Mouse (Mus musculus): Measurements from ENCODE around the gene Kcnj2. TPM values are rescaled to one million over a fixed set of nuclear protein-coding genes. Genes with fewer than 3 reads are reported as not detected.

Kcnj2 gene
- polyA plus RNA-seq (2014; fragmentation: Nextera tagmentation; extraction: Ambion mirVana): 0.45 and 0.75 TPM in 2 replicates

DNA sequence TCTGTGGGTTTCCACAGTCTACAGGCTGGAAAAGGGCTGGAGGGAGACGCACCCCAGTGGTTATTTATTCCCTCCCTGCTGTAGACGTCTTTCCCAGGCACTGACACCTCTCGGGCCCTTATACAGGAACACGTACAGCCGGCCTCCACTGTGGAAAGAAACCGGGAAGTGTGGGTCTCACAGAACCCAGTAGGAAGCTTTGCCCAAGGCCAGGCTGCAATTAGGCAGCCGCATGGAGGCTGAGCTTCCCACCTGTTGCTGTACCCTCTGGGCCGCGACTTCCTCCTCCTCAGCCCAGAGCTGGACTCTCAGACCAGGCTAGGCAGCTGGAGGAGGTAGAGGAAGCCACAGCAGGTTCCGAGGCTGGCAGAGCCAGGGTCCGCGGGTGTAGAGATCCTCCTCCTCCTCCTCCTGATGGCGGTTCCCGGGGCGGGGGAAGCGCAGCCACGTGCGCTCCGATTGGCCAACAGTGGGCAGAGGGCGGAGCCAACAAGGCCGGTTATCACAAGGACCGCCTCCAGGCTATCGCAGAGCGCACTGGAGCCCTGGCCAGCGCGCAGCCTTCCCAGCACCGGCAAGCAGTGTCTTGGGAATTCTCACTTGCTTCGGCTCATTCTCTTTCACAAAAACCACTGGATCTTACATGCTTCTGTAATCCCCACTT is at the start of gene Kcnj2:
Kcnj2 (plus strand) TSS at position 530 of the 664 bp plus-strand sequence.
- Histone ChIP-seq H3K4me2 (replicated peaks; ENCODE audit: low read depth, low read length) (peak within 1 kb of the TSS; percentile 98), H3K9me3 (ENCODE audit: control insufficient read depth, low read depth, low read length) (no peaks in the 10 kb centered on the region), H3K36me3 (ENCODE audit: control insufficient read depth, insufficient read depth, low read length) (no peaks in the 10 kb centered on the region), H3K9ac (replicated peaks; ENCODE audit: low read depth, low read length) (peak within 1 kb of the TSS; percentile 2; the same call in 1 of the 2 replicates), H3K4me1 (ENCODE audit: control insufficient read depth, insufficient read depth, low read length) (no peaks in the 10 kb centered on the region), H3K27me3 (ENCODE audit: control insufficient read depth, insufficient read depth, low read length) (no peaks in the 10 kb centered on the region), H3K27ac (ENCODE audit: low read length) (peak within 1 kb of the TSS; percentile 56; the same call in 1 of the 2 replicates), H3K4me3 (ENCODE audit: low read depth, low read length) (peak within 1 kb of the TSS; percentile 59)
- under 1% methylated on average over 25 of the region's 28 CpGs for WGBS
- ATAC-seq (ENCODE audit: insufficient number of reproducible peaks, insufficient read depth, low FRiP score, low read depth): peak; percentile 98

- H3K4me2 ChIP-seq (replicated peaks; ENCODE audit: low read depth, low read length): no peak overlapping the region
Measured at GRCm38 (mm10) chr11:111016206-111016605, 49.8 kb upstream of the Kcnj2 start.

GRCm38 (mm10) chr11:111020211-111020610 is 45.8 kb upstream of the Kcnj2 start:
- Histone ChIP-seq H3K4me3 (ENCODE audit: low read depth, low read length) (no peak overlapping the region), H3K27me3 (ENCODE audit: control insufficient read depth, insufficient read depth, low read length) (no peaks in the 10 kb centered on the region), H3K27ac (ENCODE audit: low read length) (no peak overlapping the region), H3K4me2 (replicated peaks; ENCODE audit: low read depth, low read length) (no peak overlapping the region), H3K4me1 (ENCODE audit: control insufficient read depth, insufficient read depth, low read length) (no peaks in the 10 kb centered on the region), H3K9me3 (ENCODE audit: control insufficient read depth, low read depth, low read length) (no peaks in the 10 kb centered on the region), H3K9ac (replicated peaks; ENCODE audit: low read depth, low read length) (no peak overlapping the region), H3K36me3 (ENCODE audit: control insufficient read depth, insufficient read depth, low read length) (no peaks in the 10 kb centered on the region)
- WGBS: 46% methylated on average over 2 of the region's 2 CpGs
- ATAC-seq (ENCODE audit: insufficient number of reproducible peaks, insufficient read depth, low FRiP score, low read depth): no peak

More at GRCm38 (mm10) chr11:111016206-111016605, 49.8 kb upstream of the Kcnj2 start:
- Histone ChIP-seq H3K9me3 (ENCODE audit: control insufficient read depth, low read depth, low read length) (no peaks in the 10 kb centered on the region), H3K36me3 (ENCODE audit: control insufficient read depth, insufficient read depth, low read length) (no peaks in the 10 kb centered on the region), H3K4me3 (ENCODE audit: low read depth, low read length) (no peak overlapping the region), H3K4me1 (ENCODE audit: control insufficient read depth, insufficient read depth, low read length) (no peaks in the 10 kb centered on the region), H3K27me3 (ENCODE audit: control insufficient read depth, insufficient read depth, low read length) (no peaks in the 10 kb centered on the region), H3K27ac (ENCODE audit: low read length) (no peak overlapping the region), H3K9ac (replicated peaks; ENCODE audit: low read depth, low read length) (no peak overlapping the region)
- WGBS: 91% methylated on average over 3 of the region's 3 CpGs
- ATAC-seq (ENCODE audit: insufficient number of reproducible peaks, insufficient read depth, low FRiP score, low read depth): no peak

- Histone ChIP-seq H3K4me1 (ENCODE audit: control insufficient read depth, insufficient read depth, low read length) (no peaks in the 10 kb centered on the region), H3K4me3 (ENCODE audit: low read depth, low read length) (no peak overlapping the region), H3K9ac (replicated peaks; ENCODE audit: low read depth, low read length) (no peak overlapping the region), H3K27ac (ENCODE audit: low read length) (no peak overlapping the region), H3K9me3 (ENCODE audit: control insufficient read depth, low read depth, low read length) (no peaks in the 10 kb centered on the region), H3K27me3 (ENCODE audit: control insufficient read depth, insufficient read depth, low read length) (no peaks in the 10 kb centered on the region), H3K36me3 (ENCODE audit: control insufficient read depth, insufficient read depth, low read length) (no peaks in the 10 kb centered on the region), H3K4me2 (replicated peaks; ENCODE audit: low read depth, low read length) (no peak overlapping the region)
- WGBS: 76% methylated on average over 8 of the region's 8 CpGs
- no peak for ATAC-seq (ENCODE audit: insufficient number of reproducible peaks, insufficient read depth, low FRiP score, low read depth)
Measured at GRCm38 (mm10) chr11:111022681-111023281, 43.2 kb upstream of the Kcnj2 start.

- no peak overlapping the region for H3K9ac ChIP-seq (replicated peaks; ENCODE audit: low read depth, low read length)
- H3K4me2 ChIP-seq (replicated peaks; ENCODE audit: low read depth, low read length): no peak overlapping the region
- H3K4me1 ChIP-seq (ENCODE audit: control insufficient read depth, insufficient read depth, low read length): no peaks in the 10 kb centered on the region
- no peak overlapping the region for H3K27ac ChIP-seq (ENCODE audit: low read length)
- no peaks in the 10 kb centered on the region for H3K27me3 ChIP-seq (ENCODE audit: control insufficient read depth, insufficient read depth, low read length)
- no peaks in the 10 kb centered on the region for H3K9me3 ChIP-seq (ENCODE audit: control insufficient read depth, low read depth, low read length)
- no peaks in the 10 kb centered on the region for H3K36me3 ChIP-seq (ENCODE audit: control insufficient read depth, insufficient read depth, low read length)
- ATAC-seq (ENCODE audit: insufficient number of reproducible peaks, insufficient read depth, low FRiP score, low read depth): no peak
- WGBS: 46% methylated on average over 5 of the region's 5 CpGs
- no peak overlapping the region for H3K4me3 ChIP-seq (ENCODE audit: low read depth, low read length)
Measured at GRCm38 (mm10) chr11:111042175-111042574, 23.8 kb upstream of the Kcnj2 start.

DNA sequence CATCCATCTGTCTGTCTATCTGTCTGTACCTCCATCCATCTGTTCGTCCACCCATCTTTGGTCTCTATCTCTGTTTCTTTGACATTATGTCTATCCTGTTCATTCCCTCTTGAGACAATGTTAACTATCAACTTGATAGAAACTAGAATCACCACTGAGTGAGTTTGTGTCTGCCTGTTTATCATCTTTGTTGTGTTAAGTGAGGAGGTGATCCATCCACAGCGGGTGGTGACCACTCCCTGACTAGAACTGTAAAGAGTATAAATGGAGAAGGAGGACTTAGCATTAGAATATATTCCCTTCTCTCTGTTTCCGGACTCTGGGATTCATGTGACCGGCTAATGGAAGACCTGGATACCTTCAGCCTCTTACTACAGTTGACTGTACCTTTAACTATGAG is 22.7 kb upstream of the Kcnj2 start:
- WGBS: 93% methylated on average over 4 of the region's 4 CpGs

GRCm38 (mm10) chr11:111054252-111054651 is 11.7 kb upstream of the Kcnj2 start:
- Histone ChIP-seq H3K27ac (ENCODE audit: low read length) (no peak overlapping the region), H3K9ac (replicated peaks; ENCODE audit: low read depth, low read length) (no peak overlapping the region), H3K9me3 (ENCODE audit: control insufficient read depth, low read depth, low read length) (no peaks in the 10 kb centered on the region), H3K4me2 (replicated peaks; ENCODE audit: low read depth, low read length) (no peak overlapping the region), H3K36me3 (ENCODE audit: control insufficient read depth, insufficient read depth, low read length) (no peaks in the 10 kb centered on the region), H3K4me1 (ENCODE audit: control insufficient read depth, insufficient read depth, low read length) (no peaks in the 10 kb centered on the region), H3K4me3 (ENCODE audit: low read depth, low read length) (no peak overlapping the region), H3K27me3 (ENCODE audit: control insufficient read depth, insufficient read depth, low read length) (no peaks in the 10 kb centered on the region)
- no peak for ATAC-seq (ENCODE audit: insufficient number of reproducible peaks, insufficient read depth, low FRiP score, low read depth)
- WGBS: 86% methylated on average over 3 of the region's 3 CpGs

More for the DNA sequence above, 22.7 kb upstream of the Kcnj2 start:
- H3K36me3 ChIP-seq (ENCODE audit: control insufficient read depth, insufficient read depth, low read length): no peaks in the 10 kb centered on the region
- H3K9me3 ChIP-seq (ENCODE audit: control insufficient read depth, low read depth, low read length): no peaks in the 10 kb centered on the region
- no peaks in the 10 kb centered on the region for H3K27me3 ChIP-seq (ENCODE audit: control insufficient read depth, insufficient read depth, low read length)
- H3K27ac ChIP-seq (ENCODE audit: low read length): no peak overlapping the region
- H3K9ac ChIP-seq (replicated peaks; ENCODE audit: low read depth, low read length): no peak overlapping the region
- ATAC-seq (ENCODE audit: insufficient number of reproducible peaks, insufficient read depth, low FRiP score, low read depth): no peak
- H3K4me1 ChIP-seq (ENCODE audit: control insufficient read depth, insufficient read depth, low read length): no peaks in the 10 kb centered on the region
- no peak overlapping the region for H3K4me2 ChIP-seq (replicated peaks; ENCODE audit: low read depth, low read length)
- no peak overlapping the region for H3K4me3 ChIP-seq (ENCODE audit: low read depth, low read length)

DNA sequence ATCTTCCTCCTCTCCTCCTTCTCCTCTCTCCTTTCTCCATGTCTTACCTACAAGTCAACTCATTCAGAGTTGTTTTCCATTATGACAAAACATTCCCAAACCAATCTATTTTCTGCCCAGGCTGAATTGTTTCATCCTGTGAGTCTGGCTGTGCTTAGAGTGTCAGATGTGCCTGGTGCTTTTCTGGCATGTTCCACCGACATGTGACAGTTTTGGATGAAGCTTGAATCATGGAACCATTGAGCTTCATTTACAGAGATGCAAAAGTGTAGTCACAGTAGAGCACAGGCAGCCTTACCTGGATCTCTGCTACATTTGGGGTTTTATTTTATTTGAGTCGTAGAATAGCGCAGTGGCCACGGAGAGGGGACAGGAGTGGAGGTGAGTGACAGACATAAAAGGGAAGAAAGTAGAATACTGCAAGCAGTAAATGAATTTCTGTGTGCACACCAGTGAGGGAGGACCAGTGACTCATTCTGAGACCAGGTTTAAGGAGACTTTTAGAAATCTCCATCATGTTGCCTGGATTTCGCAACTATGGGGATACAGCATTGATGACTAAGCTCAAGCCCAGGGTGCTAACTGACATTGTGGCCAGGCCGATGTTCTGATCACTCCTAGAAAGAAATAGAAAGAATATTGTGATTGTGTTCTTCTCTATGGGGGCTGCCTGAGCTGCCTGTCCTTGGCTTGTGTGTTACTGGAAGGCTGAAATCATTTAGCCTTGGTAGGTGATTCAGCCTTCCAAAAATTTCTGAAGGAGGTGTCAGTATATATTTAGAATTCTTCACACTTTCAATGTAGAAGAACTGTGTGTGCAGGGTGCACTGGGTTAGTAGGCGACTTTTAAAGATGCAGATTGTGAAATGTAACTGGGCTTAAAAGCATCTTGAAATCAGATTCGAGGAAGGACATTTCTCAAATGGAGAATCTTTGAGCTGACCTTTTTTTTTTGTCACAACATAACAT is 10.8 kb upstream of the Kcnj2 start:
- H3K4me2 ChIP-seq (replicated peaks; ENCODE audit: low read depth, low read length): no peak overlapping the region
- no peak overlapping the region for H3K4me3 ChIP-seq (ENCODE audit: low read depth, low read length)
- H3K27me3 ChIP-seq (ENCODE audit: control insufficient read depth, insufficient read depth, low read length): no peaks in the 10 kb centered on the region
- no peak overlapping the region for H3K27ac ChIP-seq (ENCODE audit: low read length)
- no peak overlapping the region for H3K9ac ChIP-seq (replicated peaks; ENCODE audit: low read depth, low read length)
- 90% methylated on average over 8 of the region's 8 CpGs for whole genome bisulfite sequencing
- no peak for ATAC-seq (ENCODE audit: insufficient number of reproducible peaks, insufficient read depth, low FRiP score, low read depth)
- H3K9me3 ChIP-seq (ENCODE audit: control insufficient read depth, low read depth, low read length): no peaks in the 10 kb centered on the region
- H3K36me3 ChIP-seq (ENCODE audit: control insufficient read depth, insufficient read depth, low read length): no peaks in the 10 kb centered on the region
- H3K4me1 ChIP-seq (ENCODE audit: control insufficient read depth, insufficient read depth, low read length): no peaks in the 10 kb centered on the region
